Mouse (Mus musculus): Measurements from ENCODE around the gene Avpi1. TPM values are rescaled to one million over a fixed set of nuclear protein-coding genes. Genes with fewer than 3 reads are reported as not detected.

Avpi1 gene
- total RNA-seq, 2 experiments from 2014 or later = 9.1 to 10.4 TPM

GRCm38 (mm10) chr19:42145210-42145609 is 16.4 kb upstream of the Avpi1 start:
- DNase-seq (ENCODE audit: low spot score) = no peak

GRCm38 (mm10) chr19:42144541-42145167 is 15.8 kb upstream of the Avpi1 start:
- DNase-seq (ENCODE audit: low spot score) = peak; percentile 86

DNA sequence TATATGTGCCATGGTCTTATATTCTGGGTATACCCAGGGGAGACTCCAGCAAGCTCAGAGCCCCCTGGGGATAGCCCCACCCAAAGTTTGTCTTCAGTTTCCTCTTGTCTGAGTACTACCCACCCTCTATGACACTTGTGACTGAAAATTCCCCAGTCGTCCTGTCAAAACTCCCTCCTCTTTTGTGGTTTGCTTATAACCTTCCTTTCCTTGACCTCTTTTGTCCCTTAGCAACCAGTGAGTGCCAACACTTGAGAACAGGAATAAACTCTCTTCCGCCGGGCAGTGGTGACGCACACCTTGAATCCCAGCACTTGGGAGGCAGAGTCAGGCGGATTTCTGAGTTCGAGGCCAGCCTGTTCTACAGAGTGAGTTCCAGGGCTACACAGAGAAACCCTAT is 15.2 kb upstream of the Avpi1 start:
- DNase-seq (ENCODE audit: low spot score) = no peak

- no peak for DNase-seq (ENCODE audit: low spot score)
Observed at GRCm38 (mm10) chr19:42142757-42143156, 13.9 kb upstream of the Avpi1 start.

- DNase-seq (ENCODE audit: low spot score) = no peak
Observed at GRCm38 (mm10) chr19:42141998-42142397, 13.1 kb upstream of the Avpi1 start.

DNA sequence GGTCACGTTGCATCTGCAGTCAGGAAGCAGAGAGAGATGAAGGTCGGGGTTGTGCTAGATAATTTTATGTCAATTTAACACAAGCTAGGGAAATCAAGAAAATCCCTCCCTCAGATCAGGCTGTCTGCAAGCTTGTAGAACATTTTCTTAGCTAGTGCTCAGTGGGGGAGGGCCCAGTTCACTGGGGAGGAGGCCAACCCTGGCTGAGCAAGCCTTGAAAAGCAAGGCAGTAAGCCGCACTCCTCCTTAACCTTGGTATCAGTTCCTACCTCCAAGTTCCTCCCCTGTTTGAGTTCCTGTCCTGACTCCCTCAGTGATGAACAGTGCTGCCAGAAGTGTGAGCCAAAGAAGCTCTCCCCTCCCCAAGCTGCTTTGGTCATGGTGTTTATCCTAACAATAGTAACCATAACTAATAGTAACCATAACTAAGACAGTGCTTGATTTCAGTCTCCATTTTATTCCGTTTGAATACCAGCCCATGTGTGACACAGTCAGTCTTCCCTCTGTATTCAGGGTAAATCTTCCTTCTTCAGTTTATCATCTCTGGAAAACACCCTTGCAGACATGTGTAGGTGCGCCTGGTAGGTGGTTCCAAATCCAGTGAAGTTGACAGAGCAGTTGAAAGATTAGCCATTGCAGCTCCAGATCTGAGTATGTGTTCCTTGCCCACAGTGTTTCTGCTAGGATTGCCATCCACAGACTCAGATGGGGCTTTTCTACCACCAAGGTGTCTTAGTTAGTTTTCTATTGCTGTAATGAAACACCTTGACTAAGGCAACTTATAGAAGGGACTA is 11.1 kb upstream of the Avpi1 start:
- DNase-seq (ENCODE audit: low spot score) = no peak

DNA sequence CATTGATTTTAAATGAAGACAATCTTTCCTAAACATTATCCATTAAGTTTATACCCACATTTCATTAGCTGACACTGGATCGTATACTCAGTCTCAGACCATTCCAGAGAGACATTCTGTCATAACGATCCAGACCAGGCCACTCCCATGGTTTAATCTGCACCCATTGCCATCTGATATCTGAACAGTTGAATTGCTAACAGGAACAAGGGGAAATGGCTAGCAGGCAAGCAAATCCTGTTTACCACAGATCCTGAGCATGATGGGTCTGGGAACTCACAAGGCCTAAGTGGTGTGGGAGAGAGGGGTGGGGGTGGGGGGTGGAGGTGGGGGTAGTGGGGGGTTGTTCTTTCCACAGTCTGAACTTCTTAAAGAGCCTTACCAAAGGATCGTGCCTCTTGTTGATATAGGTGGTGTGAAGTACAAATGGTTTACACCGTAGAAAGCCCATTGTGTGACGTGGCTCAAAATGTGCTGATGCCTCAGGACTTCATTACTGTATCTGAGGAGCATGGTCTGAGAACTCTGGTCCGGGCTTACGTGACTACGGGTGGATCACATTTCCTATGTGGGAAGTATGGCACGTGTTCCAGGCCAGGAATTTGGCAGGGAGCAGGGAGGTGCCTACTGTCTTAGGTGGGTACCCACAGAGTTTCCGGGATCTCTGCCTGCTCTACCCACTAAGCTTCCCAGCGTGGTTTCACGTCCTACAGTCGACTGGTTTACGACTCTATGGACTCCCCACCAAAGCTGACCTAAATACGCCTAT is 9.8 kb upstream of the Avpi1 start:
- DNase-seq (ENCODE audit: low spot score) = no peak

DNA sequence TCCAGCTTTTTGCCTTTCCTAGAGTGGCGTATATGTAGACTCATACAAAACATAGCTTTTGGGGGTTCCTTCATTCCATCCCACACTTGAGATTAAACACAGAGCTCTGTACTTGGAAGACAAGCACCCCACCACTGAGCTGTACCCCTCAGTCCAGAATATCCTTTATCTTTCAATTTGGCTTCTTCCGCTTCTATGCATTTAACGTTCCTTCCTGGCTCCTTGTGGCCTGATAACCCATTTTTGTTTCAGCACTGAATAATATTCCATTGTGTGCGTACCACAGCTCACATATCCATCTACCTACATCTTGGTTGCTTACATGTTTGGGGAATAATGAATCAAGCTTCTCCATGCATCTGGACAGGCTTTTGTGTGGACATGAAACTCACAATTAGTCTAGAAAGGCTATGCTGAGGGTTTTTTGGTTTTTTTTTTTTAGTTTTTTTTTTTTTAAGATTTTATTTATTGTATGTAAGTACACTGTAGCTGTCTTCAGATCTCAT is 8.4 kb upstream of the Avpi1 start:
- DNase-seq (ENCODE audit: low spot score) = no peak

GRCm38 (mm10) chr19:42136126-42136525 is 7.3 kb upstream of the Avpi1 start:
- no peak for DNase-seq (ENCODE audit: low spot score)

DNA sequence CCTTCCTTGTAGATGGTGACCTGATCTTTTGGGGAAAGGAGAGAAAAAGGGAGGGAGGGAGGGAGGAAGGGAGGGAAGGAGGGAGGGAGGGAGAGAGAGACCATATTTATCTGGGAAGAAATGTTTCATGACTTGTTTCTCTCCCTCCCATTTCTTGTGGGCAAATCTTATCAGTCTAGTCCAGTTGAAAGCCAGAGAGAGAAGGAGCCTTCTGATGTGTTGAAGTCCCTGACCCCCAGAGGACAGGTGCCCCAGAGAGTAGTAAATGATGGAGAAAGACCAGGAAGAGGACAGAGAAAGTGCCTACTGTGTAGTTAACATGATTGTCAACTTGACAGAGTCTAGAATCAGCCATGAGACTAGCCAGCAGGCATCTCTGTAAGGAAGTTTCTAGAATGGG is 6.2 kb upstream of the Avpi1 start:
- no peak for DNase-seq (ENCODE audit: low spot score)

- peak; percentile 14 for DNase-seq (ENCODE audit: low spot score)
Observed at GRCm38 (mm10) chr19:42131101-42131500, 2.2 kb upstream of the Avpi1 start.

DNA sequence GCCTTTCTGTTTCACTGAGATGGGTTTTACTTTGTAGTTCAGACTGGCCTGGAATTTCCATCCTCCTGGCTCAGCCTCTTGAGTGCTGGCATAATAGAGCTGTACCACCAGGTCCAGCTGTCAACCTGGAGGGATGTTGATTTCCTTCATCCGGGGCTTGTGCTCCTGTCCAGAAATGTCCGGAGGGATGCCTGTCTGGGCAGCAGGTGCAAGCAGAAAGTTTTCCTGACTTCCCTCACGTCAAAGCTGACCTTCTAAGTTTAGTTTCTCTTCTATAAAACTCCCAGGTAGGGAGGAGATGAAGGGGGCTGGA is 1.4 kb upstream of the Avpi1 start:
- DNase-seq (ENCODE audit: low spot score) = no peak

DNA sequence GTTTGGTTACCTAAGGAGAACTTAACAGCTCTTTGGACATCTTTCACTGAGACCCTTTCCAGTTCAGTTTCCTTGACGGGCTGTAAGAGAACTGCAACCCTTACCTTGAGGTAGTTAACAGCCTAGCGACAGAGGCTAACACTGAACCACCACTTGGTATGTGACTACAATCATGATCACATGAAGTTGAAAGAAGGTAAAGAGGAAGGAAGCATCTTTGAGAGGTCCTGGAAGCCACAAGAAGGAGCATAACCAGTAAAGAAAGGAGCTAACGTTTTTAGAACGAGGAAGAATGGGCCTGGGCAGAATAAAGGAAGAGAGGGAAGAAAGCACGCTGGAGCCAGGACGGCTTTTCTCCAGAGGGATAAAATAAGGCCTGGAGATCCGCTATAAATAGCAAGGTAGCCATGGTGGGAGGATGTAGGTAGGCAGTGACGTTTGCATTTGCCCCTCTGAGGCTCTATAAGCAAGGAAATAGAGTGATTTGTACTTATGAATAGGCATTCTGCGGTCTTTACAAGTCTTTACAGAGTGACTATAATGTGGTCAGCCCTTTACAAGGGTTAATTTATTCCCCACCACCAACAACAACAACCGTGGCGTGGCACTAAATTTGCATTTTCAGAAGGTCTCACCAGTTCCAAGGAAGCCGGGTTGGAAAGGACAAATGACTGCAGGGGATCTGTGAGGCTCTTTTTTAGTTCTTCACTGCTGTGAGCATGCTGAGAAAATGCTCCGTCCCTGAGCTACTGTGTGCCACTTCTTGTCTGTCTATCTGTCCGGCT is 842 bp upstream of the Avpi1 start:
- no peak for DNase-seq (ENCODE audit: low spot score)

GRCm38 (mm10) chr19:42128052-42128740 is 663 bp downstream of the Avpi1 start:
- no peak for DNase-seq (ENCODE audit: low spot score)

DNA sequence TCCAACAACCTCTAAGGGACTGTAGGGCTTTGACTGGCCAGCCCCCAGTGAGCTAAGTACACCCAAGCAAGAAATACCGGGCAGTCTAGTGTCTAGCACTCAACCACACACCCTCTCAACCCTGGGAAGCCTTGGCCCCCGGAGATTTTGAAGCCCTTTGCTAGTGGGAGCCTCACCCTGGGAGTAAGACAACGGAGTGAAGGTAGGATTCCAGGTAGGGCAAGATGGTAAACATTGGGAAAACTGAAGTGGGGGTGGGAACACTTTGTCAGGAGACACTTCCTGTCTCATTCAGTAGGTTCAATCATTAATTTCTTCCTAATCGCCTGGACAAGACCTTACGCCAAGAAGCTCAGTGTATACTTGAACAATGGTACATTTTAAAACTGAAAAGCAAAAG is 1.8 kb downstream of the Avpi1 start:
- no peak for DNase-seq (ENCODE audit: low spot score)

DNA sequence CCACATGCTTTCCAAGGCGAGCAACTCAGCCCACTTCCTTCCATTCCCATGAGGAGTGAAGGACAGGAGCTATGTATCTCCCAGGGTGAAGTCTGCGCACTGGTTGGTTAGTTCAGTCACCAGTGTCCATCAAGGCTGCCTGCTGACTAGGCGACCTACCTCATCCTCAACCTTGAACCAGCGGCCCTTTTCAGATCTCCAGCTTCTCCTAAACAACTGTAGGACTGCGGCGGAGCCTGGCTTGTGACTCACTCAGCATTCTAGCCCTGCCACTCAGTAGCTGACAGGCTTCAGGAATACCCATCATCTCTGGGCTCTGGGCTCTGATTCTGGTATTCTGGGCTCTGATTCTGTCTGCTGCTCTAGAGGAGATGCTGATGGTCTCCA is 2.6 kb downstream of the Avpi1 start:
- no peak for DNase-seq (ENCODE audit: low spot score)

DNA sequence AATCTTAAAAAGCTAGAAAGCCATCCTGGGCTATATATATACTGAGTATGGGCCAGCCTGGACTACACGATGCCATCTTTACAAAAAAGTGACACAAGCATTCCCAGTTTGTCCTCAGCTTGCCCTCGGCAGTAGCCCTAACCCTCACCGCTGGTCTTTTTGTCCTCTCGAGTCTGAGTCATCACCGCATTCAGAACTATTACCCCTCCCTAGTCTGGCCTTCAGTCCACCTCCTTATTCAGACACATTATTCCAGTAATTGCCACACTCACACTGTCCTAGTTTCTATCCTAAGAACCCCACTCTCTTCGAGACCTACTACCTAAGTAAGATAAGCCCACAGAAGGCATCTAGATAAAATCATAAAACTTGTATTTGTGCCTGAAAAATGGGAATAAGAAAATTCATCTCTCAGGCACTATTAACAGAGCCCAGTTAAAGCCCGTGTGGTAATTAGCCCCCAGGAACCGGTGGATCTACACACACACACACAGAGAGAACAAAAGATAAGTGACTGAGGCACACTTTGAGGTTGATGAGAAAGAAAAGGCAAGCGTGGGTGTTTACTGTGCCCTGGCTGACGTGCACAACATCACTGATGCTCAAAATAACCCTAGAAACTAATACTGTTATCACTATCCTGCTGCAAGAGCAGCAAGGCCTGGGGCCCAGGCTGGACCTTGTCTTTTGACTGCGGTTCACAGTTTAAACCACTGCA is 3.2 kb downstream of the Avpi1 start:
- DNase-seq (ENCODE audit: low spot score) = no peak

GRCm38 (mm10) chr19:42124684-42125083 is 4.2 kb downstream of the Avpi1 start:
- no peak for DNase-seq (ENCODE audit: low spot score)

GRCm38 (mm10) chr19:42120451-42120850 is 8.4 kb downstream of the Avpi1 start:
- no peak for DNase-seq (ENCODE audit: low spot score)

GRCm38 (mm10) chr19:42118596-42118995 is 10.3 kb downstream of the Avpi1 start:
- no peak for DNase-seq (ENCODE audit: low spot score)

All from gastrocnemius, adult 18-20 months (tissue).